Mouse (Mus musculus): ENCODE data around the gene Mucl3.

GRCm38 (mm10) chr17:35669731-35670130 is 26.2 kb upstream of the Mucl3 start:
- TF ChIP-seq CTCF (IDR thresholded peaks at IDR 0.05), result no peak
- TF ChIP-seq EP300 (IDR thresholded peaks at IDR 0.05; ENCODE audit: insufficient read depth, low read depth, low read length), result no peak
